Comparison of ENCODE assay signal across 33 mouse cellular contexts in genomic region chr1:134721486-134721885, GRCm38 (mm10).
"Had no signal": no experiment of that assay in that cellular context is flagged by ENCODE, and none has a peak within 500 bp of the region (broad histone marks: within the 10 kb centered on the region; RNA-seq: fewer than 3 reads in every experiment).

No protein-coding gene starts in this region.

- H3K4me1 ChIP-seq: intestine, embryonic 15.5 days had no signal

- ATAC-seq: hindbrain, embryonic 16.5 days; hindbrain, postnatal 0 days; inflammation-experienced regulatory T-cells, adult 6 months; intestine, embryonic 15.5 days; intestine, embryonic 16.5 days; intestine, postnatal 0 days had no signal

- DNase-seq: heart, postnatal 10 days; heart, postnatal 14 days; heart, postnatal 36 days; heart, postnatal 4 days; kidney, adult 11 months; kidney, adult 18-20 months; kidney, adult 2 months; kidney, adult 8-10 months; kidney, adult 9 months; kidney, postnatal 10 days; kidney, postnatal 14 days; kidney, postnatal 25 days; kidney, postnatal 36 days; kidney, postnatal 4 days; layer of hippocampus, adult 9-11 months; layer of hippocampus, postnatal 36 days had no signal

- H3K27ac ChIP-seq: heart, embryonic 13.5 days; heart, embryonic 15.5 days; hindbrain, embryonic 10.5 days; hindbrain, embryonic 12.5 days; hindbrain, embryonic 13.5 days; hindbrain, embryonic 14.5 days; hindbrain, embryonic 15.5 days; hindbrain, postnatal 0 days; intestine, embryonic 15.5 days; kidney, embryonic 15.5 days; kidney, postnatal 0 days; layer of hippocampus, adult 2 months; left cerebral cortex, adult 2 months had no signal

- H3K27me3 ChIP-seq: hindbrain, embryonic 12.5 days; hindbrain, embryonic 13.5 days; hindbrain, embryonic 15.5 days; intestine, embryonic 15.5 days; kidney, embryonic 15.5 days had no signal

- H3K4me3 ChIP-seq: heart, embryonic 13.5 days; heart, embryonic 15.5 days; hindbrain, embryonic 10.5 days; hindbrain, embryonic 12.5 days; hindbrain, embryonic 13.5 days; hindbrain, embryonic 15.5 days; intestine, embryonic 15.5 days; kidney, embryonic 15.5 days; layer of hippocampus, adult 2 months; left cerebral cortex, adult 2 months had no signal
